Mouse (Mus musculus) midbrain, embryonic 15.5 days (tissue): ENCODE data around the gene Bbs9. TPM values are rescaled to one million over a fixed set of nuclear protein-coding genes. Genes with fewer than 3 reads are reported as not detected.
A peak's percentile ranks its signal among the peaks of the same experiment; 100 is the strongest.

Source experiments
- ATAC-seq: fragments of 200-750 bp; cut with Nextera tagmentation; replicated peaks from 2 replicates; pipeline ENCODE4 v1.8.0; 2017; ENCODE audit warnings: moderate TSS enrichment
- H3K27ac ChIP-seq: fragments of 300-500 bp; sonication (generic); 2 replicates; pipeline ENCODE4 v1.5.1; 2015; ENCODE audit warnings: mild to moderate bottlenecking, inconsistent platforms
- H3K27me3 ChIP-seq: fragments of 300-500 bp; sonication (generic); replicated peaks from 2 replicates; pipeline ENCODE4 v1.6.1; 2015; ENCODE audit warnings: inconsistent platforms
- H3K36me3 ChIP-seq: fragments of 300-500 bp; sonication (generic); replicated peaks from 2 replicates; pipeline ENCODE4 v1.6.1; 2015; ENCODE audit warnings: inconsistent platforms
- H3K4me1 ChIP-seq: fragments of 300-500 bp; sonication (generic); 2 replicates; pipeline ENCODE4 v1.6.1; 2015; ENCODE audit warnings: inconsistent platforms
- H3K4me2 ChIP-seq: fragments of 300-500 bp; sonication (generic); 2 replicates; pipeline ENCODE4 v1.6.1; 2015; ENCODE audit warnings: inconsistent platforms, mild to moderate bottlenecking, moderate library complexity
- H3K4me3 ChIP-seq: fragments of 300-500 bp; sonication (generic); 2 replicates; pipeline ENCODE4 v1.5.1; 2015; ENCODE audit warnings: mild to moderate bottlenecking, inconsistent platforms
- H3K9ac ChIP-seq: fragments of 300-500 bp; sonication (generic); 2 replicates; pipeline ENCODE4 v1.6.1; 2015; ENCODE audit warnings: mild to moderate bottlenecking, inconsistent platforms
- H3K9me3 ChIP-seq: fragments of 300-500 bp; sonication (generic); 2 replicates; pipeline ENCODE4 v1.6.1; 2016; ENCODE audit warnings: inconsistent platforms
- WGBS: fragments of 180-500 bp; shearing (Covaris S2); methylation state at CpG from one replicate; pipeline ENCODE4 v1.1.7; 2015; ENCODE audit warnings: mixed read lengths; 5-methylcytosine and 5-hydroxymethylcytosine counted together
- polyA plus RNA-seq: library from polyadenylated mRNA; unstranded; fragments of >200 nt; fragmentation: Nextera tagmentation; extraction: Ambion mirVana; gene quantifications from 2 replicates; pipeline ENCODE4 v1.2.1, GENCODE M21; 2015

Bbs9 gene
- polyA plus RNA-seq, 1 experiment from 2014 or later: 25.0 TPM

DNA sequence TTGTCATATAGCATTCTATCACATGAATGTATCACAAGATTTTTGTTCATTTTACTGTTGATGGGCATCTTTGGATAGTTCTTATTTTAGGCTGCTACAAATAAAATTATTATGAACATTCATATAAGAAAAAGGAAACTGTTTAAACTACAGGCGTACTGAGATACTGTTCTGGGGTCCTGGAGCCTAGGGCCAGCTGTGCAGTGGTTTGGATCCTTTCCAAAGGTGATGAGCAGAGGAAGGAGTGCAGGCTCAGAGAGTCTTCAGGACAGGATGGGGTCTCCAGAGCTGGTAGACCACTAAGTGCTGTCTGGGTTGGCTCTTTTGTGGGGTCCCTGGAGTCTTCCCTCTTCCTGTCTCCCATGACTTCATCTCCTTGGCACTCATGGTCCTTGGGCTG, 75.8 kb downstream of the Bbs9 start:
- no peaks in the 10 kb centered on the region for H3K36me3 ChIP-seq
- no peak overlapping the region for H3K4me2 ChIP-seq
- H3K9ac ChIP-seq: no peak overlapping the region
- H3K4me1 ChIP-seq: no peaks in the 10 kb centered on the region
- H3K27ac ChIP-seq: no peak overlapping the region
- no peak for ATAC-seq
- H3K4me3 ChIP-seq: no peak overlapping the region
- no peaks in the 10 kb centered on the region for H3K27me3 ChIP-seq
- H3K9me3 ChIP-seq: no peaks in the 10 kb centered on the region
- 83% methylated on average over 1 of the region's 1 CpGs for WGBS

DNA sequence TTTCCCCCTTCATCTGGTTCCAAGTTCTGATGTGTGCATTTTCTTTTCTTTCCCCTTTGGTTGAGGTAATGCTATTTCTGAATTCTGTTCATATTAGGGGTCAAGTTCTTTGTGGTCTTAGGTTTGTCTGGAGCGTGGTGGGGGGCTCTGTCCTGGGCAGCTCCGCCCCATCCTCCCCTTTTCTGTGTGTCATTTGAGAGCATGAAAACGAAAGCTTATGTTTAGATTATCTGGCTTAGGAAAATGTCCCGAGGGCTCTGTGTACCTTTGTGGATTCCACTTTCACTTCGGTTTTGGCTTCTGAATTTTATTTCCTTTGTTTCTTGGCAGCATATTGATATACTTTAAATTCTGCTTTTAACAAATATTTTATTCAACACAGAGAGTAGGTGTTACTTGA, 80.6 kb downstream of the Bbs9 start:
- Histone ChIP-seq H3K4me1 (no peaks in the 10 kb centered on the region), H3K4me2 (no peak overlapping the region), H3K27me3 (no peaks in the 10 kb centered on the region), H3K9ac (no peak overlapping the region), H3K36me3 (no peaks in the 10 kb centered on the region), H3K9me3 (no peaks in the 10 kb centered on the region), H3K4me3 (no peak overlapping the region), H3K27ac (no peak overlapping the region)
- no peak for ATAC-seq
- WGBS: 73% methylated on average over 5 of the region's 5 CpGs

DNA sequence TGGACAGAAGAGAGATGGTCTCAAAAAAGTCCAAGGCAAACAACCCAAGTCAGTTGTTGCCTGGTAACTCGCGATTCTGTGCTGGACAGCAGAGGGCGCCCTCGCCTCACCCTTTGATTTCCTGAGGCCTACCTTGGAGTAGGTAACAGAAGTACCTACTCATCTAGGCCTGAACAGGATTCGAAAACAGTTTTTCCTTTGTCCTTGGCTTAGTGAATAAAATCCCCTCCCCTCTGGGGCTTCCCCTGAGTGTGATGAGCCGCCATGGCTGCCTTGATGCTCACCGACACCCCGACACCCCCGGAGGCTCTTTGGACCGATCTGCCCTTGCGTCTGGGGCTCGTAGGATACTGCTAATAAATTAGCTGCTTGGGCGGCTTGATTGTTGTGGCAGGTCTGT, 82.0 kb downstream of the Bbs9 start:
- peak; percentile 58 for ATAC-seq
- Histone ChIP-seq H3K27ac (no peak overlapping the region), H3K4me1 (no peaks in the 10 kb centered on the region), H3K27me3 (no peaks in the 10 kb centered on the region), H3K4me2 (no peak overlapping the region), H3K36me3 (no peaks in the 10 kb centered on the region), H3K9me3 (no peaks in the 10 kb centered on the region), H3K9ac (no peak overlapping the region), H3K4me3 (no peak overlapping the region)
- 58% methylated on average over 13 of the region's 13 CpGs for WGBS

DNA sequence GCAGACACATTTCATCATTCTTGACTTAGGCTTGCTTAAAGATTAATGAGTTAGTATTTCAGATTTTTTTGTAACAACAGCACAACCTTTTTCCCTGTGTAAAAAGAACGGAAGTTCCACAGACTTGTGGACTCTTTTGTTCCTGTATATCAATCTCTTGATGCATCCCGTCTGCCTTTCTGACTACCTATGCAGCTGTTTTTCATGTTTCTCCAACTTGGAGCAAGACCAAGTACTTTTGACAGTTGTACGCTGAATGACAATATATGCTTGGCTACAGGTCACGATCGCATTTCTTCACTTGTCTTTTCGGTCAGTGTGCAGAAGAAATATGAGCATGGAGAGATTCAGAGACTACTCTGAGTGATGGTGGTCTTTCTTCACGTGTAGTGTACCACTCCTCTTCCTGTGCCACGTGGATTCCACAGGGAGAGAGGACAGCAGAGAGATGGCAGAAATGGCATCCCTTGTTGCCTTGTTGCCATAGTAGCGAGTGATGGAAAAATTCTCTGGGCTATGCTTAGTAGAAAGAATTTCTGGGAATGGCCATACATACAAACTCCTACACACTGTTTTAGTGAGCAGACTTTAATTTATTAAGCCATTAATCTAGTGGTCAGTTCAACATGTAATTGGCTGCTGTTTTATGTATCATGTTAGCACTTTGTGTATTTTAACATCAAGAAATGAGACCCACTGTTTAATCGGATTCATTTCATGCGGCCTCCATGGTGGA, 88.3 kb downstream of the Bbs9 start:
- Histone ChIP-seq H3K9ac (no peak overlapping the region), H3K4me2 (no peak overlapping the region), H3K27me3 (no peaks in the 10 kb centered on the region), H3K4me3 (no peak overlapping the region), H3K36me3 (no peaks in the 10 kb centered on the region), H3K9me3 (no peaks in the 10 kb centered on the region), H3K27ac (no peak overlapping the region), H3K4me1 (no peaks in the 10 kb centered on the region)
- ATAC-seq: no peak
- WGBS: 86% methylated on average over 11 of the region's 11 CpGs

DNA sequence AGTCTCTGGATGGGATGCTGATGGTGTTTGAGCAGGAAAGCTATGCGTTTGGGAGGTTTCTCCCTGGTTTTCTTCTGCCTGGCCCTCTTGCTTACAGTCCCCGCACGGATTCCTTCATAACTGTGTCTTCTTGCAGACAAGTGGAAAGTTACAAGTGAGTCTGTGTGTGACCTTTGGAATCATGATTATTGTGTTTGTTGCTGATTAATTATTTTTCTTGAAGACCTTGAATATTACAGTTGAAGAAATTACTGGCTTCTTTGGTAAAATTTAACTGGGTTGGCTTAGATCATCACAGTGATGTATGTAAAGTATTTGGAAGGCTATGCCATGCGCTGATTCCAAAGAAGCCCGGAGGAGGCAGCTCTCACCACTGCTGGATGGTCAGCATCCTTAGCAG, 92.2 kb downstream of the Bbs9 start:
- Histone ChIP-seq H3K36me3 (no peaks in the 10 kb centered on the region), H3K4me3 (no peak overlapping the region), H3K4me2 (no peak overlapping the region), H3K9me3 (no peaks in the 10 kb centered on the region), H3K27me3 (no peaks in the 10 kb centered on the region), H3K9ac (no peak overlapping the region), H3K4me1 (no peaks in the 10 kb centered on the region), H3K27ac (no peak overlapping the region)
- WGBS: 93% methylated on average over 5 of the region's 5 CpGs
- no peak for ATAC-seq

DNA sequence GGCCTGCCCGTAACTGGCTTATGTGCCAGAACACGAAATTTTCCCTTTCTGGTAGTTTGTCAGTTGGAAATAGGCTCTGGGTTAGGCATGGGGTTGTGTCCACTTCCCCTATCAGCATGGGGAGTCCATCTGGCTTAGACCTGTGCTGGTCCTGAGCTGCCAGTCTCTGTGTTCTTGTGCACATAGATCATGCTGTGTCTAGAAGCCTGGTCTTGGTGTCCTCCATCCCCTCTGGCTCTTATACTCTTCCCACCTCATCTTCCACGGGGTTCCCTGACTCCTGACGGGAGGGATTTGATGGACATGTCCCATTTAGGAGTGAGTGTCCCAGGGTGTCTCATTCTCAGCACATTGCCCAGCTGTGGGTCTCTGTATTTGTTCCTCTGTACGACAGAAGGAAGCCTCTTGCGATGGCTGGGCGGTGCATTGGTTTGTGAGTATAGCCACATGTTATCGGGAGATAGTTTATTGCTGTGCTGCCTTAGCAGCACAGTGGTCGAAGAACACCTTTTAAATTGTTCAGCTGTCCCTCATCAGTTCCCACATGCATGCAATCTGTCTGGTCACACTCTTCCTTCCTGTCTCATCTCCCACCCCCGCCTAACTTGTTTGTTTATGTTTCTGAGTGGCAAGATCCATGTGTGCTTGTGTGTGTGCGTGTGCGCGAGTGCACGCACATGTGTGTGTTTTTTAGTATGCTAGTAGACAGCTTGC, 101.1 kb downstream of the Bbs9 start:
- Histone ChIP-seq H3K27me3 (no peaks in the 10 kb centered on the region), H3K9ac (no peak overlapping the region), H3K36me3 (no peaks in the 10 kb centered on the region), H3K9me3 (no peaks in the 10 kb centered on the region), H3K4me1 (no peaks in the 10 kb centered on the region), H3K4me3 (no peak overlapping the region), H3K4me2 (no peak overlapping the region), H3K27ac (no peak overlapping the region)
- no peak for ATAC-seq
- 85% methylated on average over 14 of the region's 14 CpGs for WGBS

DNA sequence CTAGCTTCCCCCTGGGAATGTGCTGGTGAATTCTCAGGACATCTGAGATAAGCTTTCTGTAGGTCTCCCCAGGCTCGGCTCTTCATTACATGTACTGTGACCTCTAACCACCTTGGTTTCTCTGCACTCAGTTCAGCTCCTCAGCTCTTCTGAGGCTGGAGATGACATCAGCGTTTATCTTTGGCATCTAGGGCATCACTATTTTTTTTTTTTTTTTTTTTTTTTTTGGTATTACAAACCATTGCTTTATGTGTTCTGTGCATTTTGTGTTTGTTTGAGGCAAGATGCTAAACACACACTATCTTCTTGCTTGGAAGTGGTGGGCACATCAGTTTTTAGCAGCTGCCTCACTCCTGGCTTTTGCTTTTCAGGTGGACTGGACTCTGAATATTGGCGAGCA, 102.8 kb downstream of the Bbs9 start:
- H3K4me2 ChIP-seq: no peak overlapping the region
- H3K4me1 ChIP-seq: no peaks in the 10 kb centered on the region
- no peaks in the 10 kb centered on the region for H3K27me3 ChIP-seq
- no peak overlapping the region for H3K27ac ChIP-seq
- ATAC-seq: no peak
- H3K4me3 ChIP-seq: no peak overlapping the region
- H3K9ac ChIP-seq: no peak overlapping the region
- no peaks in the 10 kb centered on the region for H3K36me3 ChIP-seq
- H3K9me3 ChIP-seq: no peaks in the 10 kb centered on the region
- WGBS: 89% methylated on average over 3 of the region's 3 CpGs

DNA sequence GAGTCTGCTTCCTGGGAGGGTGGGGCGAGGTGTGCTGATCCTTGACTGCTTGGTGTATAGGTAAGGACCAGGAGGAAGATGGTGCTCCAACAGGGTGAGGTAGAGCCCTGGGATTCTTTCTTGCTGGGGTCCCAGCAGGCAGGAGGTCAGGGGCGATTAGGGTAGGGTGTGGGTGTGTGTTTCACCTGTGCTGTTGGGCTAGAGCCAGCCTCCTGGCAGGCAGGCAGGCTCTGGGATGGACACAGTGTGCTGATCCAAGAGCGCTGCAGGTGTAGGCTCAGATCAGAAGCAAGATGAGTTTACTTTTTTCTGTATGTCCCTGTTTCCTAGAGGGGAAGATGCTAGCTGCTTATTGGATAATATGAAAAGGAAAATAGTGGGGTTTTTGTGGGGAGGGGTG, 108.7 kb downstream of the Bbs9 start:
- Histone ChIP-seq H3K27ac (no peak overlapping the region), H3K9me3 (no peaks in the 10 kb centered on the region), H3K27me3 (no peaks in the 10 kb centered on the region), H3K4me3 (no peak overlapping the region), H3K4me2 (no peak overlapping the region), H3K4me1 (no peaks in the 10 kb centered on the region), H3K36me3 (no peaks in the 10 kb centered on the region), H3K9ac (no peak overlapping the region)
- ATAC-seq: no peak
- 81% methylated on average over 3 of the region's 3 CpGs for WGBS

DNA sequence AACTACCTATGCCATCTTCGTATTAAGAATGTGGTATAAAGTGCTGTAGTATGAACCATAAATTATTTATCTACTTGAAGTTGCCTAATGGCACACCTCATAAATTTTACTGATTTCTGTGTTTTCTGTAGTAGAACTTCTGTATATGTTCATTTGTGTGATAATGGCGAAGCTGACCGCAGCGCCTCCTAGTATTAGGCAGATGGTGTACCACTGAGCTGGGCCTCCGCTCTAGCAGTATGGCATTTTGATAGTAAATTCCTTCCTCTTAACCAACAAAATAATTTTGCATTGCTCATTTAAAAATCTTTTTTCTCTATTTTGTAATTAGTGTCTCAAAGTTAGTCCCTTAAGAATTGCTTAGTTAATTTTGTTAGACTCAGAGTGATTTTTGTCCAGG, 117.5 kb downstream of the Bbs9 start:
- Histone ChIP-seq H3K9ac (no peak overlapping the region), H3K4me1 (no peaks in the 10 kb centered on the region), H3K4me2 (no peak overlapping the region), H3K27me3 (no peaks in the 10 kb centered on the region), H3K4me3 (no peak overlapping the region), H3K36me3 (no peaks in the 10 kb centered on the region), H3K27ac (no peak overlapping the region), H3K9me3 (no peaks in the 10 kb centered on the region)
- 97% methylated on average over 5 of the region's 5 CpGs for WGBS
- ATAC-seq: no peak

DNA sequence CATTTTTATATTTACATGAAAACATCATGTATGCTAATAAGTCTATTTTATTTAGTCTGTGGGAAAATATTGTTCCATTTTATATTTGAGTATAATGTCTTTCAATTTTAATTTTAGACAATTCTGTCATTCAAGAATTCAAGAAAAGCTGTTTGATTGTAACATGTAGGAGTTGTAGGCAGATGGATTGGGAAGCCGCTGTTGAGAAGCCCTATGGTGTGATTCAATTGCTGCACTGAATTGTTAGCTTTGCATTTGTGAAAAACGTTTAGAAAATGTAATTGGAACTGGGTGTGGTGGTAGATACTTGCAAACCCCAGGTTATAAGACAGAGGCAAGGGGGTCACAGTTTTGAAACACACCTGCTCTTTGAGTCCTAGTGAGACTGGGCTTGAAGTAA, 121.1 kb downstream of the Bbs9 start:
- no peaks in the 10 kb centered on the region for H3K9me3 ChIP-seq
- no peak overlapping the region for H3K27ac ChIP-seq
- no peak overlapping the region for H3K4me3 ChIP-seq
- no peak for ATAC-seq
- H3K4me1 ChIP-seq: no peaks in the 10 kb centered on the region
- no peaks in the 10 kb centered on the region for H3K27me3 ChIP-seq
- no peak overlapping the region for H3K9ac ChIP-seq
- no peak overlapping the region for H3K4me2 ChIP-seq
- no peaks in the 10 kb centered on the region for H3K36me3 ChIP-seq
- WGBS: 66% methylated on average over 2 of the region's 2 CpGs

DNA sequence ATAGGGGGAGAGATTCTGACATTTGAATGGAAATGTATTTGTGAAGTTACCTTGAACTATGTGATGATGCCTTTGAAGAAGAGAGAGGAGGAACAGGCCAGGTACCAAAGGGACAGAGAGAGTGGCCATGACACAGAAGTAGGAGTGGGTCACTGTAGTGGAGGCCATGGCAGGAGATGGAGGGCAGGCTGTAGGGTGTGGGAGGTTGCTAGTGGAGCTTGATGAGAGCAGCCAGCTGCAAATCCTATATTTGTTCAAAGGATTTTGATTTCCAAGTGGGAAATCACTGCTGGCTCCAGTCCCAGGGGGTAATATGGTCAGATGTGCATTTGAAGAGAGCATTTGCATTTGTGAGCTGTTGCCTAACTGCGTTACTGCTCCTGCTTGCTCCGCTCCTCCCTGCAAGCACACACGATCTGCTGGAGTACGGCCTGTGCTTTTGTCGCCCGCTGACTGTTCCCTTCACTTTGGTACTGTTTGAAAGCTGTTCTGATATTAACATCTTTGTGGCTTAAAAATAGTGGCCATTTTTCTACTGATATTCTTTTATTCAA, 137.8 kb downstream of the Bbs9 start:
- peak; percentile 62; the same call in 1 of the 2 replicates for ATAC-seq
- H3K4me3 ChIP-seq: no peak overlapping the region
- 0 out of 2 replicates have a peak overlapping the region, but pooled peaks have one; percentile 29 for H3K27ac ChIP-seq
- 56% methylated on average over 6 of the region's 6 CpGs for WGBS
- H3K9ac ChIP-seq: no peak overlapping the region
- H3K4me1 ChIP-seq: 0 out of 2 replicates have a peak, but pooled peaks cover 4% of the 10 kb centered on the region
- no peak overlapping the region for H3K4me2 ChIP-seq
- H3K9me3 ChIP-seq: no peaks in the 10 kb centered on the region
- H3K27me3 ChIP-seq: no peaks in the 10 kb centered on the region
- H3K36me3 ChIP-seq: no peaks in the 10 kb centered on the region

DNA sequence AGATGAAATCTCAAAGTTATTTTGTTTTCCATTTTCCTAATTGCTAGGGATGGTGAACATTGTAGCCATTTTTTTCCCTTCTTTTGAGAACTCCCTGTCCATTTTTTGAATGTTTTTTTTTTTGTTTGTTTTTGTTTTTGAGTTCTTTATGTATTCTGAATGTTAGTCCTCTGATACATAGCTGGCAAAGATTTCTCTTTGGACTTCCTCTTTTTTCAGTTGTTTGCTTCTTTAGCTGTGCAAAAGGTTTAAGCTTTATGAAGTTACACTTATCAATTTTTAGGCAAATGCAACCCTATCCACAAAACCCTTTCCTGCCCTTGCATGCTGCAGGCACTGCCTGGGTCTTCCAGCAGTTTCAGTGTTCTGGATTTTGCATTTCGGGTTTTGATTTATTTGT, 143.7 kb downstream of the Bbs9 start:
- WGBS: 90% methylated on average over 1 of the region's 1 CpGs
- no peak overlapping the region for H3K27ac ChIP-seq
- no peaks in the 10 kb centered on the region for H3K9me3 ChIP-seq
- H3K27me3 ChIP-seq: no peaks in the 10 kb centered on the region
- no peak overlapping the region for H3K4me3 ChIP-seq
- H3K9ac ChIP-seq: no peak overlapping the region
- H3K36me3 ChIP-seq: no peaks in the 10 kb centered on the region
- no peak for ATAC-seq
- H3K4me2 ChIP-seq: no peak overlapping the region
- H3K4me1 ChIP-seq: no peaks in the 10 kb centered on the region

DNA sequence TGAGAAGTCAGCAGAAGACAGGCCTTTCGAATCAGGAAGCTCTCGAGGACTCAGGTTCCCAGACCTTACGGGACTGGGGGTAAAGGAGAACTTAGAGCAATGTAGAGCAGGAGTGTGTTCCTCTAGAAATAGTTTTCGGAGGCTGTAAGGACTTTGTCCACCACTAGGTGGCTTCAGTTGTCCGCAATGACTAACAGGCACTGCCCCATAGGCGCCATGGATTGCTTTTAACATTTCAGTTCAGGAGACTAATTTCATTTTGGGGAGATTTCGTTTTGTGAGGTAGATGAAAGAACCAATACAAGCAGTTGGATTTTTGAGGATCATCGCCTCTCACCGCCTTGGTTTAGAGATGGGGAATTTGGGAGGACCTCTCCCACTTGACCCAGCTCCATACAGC, 149.5 kb downstream of the Bbs9 start:
- Histone ChIP-seq H3K9ac (no peak overlapping the region), H3K27me3 (no peaks in the 10 kb centered on the region), H3K9me3 (no peaks in the 10 kb centered on the region), H3K36me3 (no peaks in the 10 kb centered on the region), H3K4me1 (no peaks in the 10 kb centered on the region), H3K4me2 (no peak overlapping the region), H3K27ac (no peak overlapping the region), H3K4me3 (no peak overlapping the region)
- 57% methylated on average over 9 of the region's 9 CpGs for WGBS
- no peak; the same call in 1 of the 2 replicates for ATAC-seq
